Mouse (Mus musculus) stomach, postnatal 0 days (tissue): ENCODE measurements around the gene Thsd7a. TPM values are rescaled to one million over a fixed set of nuclear protein-coding genes. Genes with fewer than 3 reads are reported as not detected.

ENCODE experiments used
- ATAC-seq: fragments of 200-750 bp; cut with Nextera tagmentation; 2 replicates; pipeline ENCODE4 v1.8.0; 2017; ENCODE audit not compliant: low FRiP score, low TSS enrichment
- DNase-seq: peaks from one replicate; pipeline ENCODE4 v3.0.0-alpha.2; 2016; ENCODE audit warnings: low spot score
- H3K27ac ChIP-seq: fragments of 300-500 bp; sonication (generic); replicated peaks from 2 replicates; pipeline ENCODE4 v1.5.1; 2014; ENCODE audit warnings: mild to moderate bottlenecking, control low read depth
- H3K27me3 ChIP-seq: fragments of 300-500 bp; sonication (generic); 2 replicates; pipeline ENCODE4 v1.6.1; 2014; ENCODE audit warnings: low read length; ENCODE audit not compliant: control insufficient read depth, insufficient read depth
- H3K36me3 ChIP-seq: fragments of 300-500 bp; sonication (generic); 2 replicates; pipeline ENCODE4 v1.6.1; 2014; ENCODE audit warnings: low read length, mixed read lengths; ENCODE audit not compliant: control insufficient read depth, insufficient read depth
- H3K4me1 ChIP-seq: fragments of 300-500 bp; sonication (generic); replicated peaks from 2 replicates; pipeline ENCODE4 v1.6.1; 2014; ENCODE audit warnings: antibody characterized with exemption; ENCODE audit not compliant: control insufficient read depth, insufficient read depth
- H3K4me2 ChIP-seq: fragments of 300-500 bp; sonication (generic); replicated peaks from 2 replicates; pipeline ENCODE4 v1.6.1; 2014; ENCODE audit warnings: low read depth, mild to moderate bottlenecking, control low read depth, moderate library complexity
- H3K4me3 ChIP-seq: fragments of 300-500 bp; sonication (generic); 2 replicates; pipeline ENCODE4 v1.5.1; 2014; ENCODE audit warnings: low read depth, low read length, control low read depth
- H3K9ac ChIP-seq: fragments of 300-500 bp; sonication (generic); 2 replicates; pipeline ENCODE4 v1.6.1; 2014; ENCODE audit warnings: mild to moderate bottlenecking, low read length, control low read depth, mixed read lengths
- H3K9me3 ChIP-seq: fragments of 300-500 bp; sonication (generic); 2 replicates; pipeline ENCODE4 v1.6.1; 2016; ENCODE audit warnings: low read length; ENCODE audit not compliant: control insufficient read depth
- CTCF ChIP-seq: IDR thresholded peaks from 2 replicates; pipeline ENCODE4 v1.5.1; 2016; ENCODE audit warnings: antibody characterized with exemption, low read depth, mild to moderate bottlenecking, moderate library complexity
- EP300 ChIP-seq: optimal IDR thresholded peaks from 2 replicates; pipeline ENCODE3; 2016; ENCODE audit warnings: antibody characterized with exemption
- WGBS: fragments of 180-500 bp; shearing (Covaris S2); extraction: QIAGEN DNeasy Blood & Tissue Kit; methylation state at CpG from one replicate; pipeline ENCODE4 v1.1.7; 2014; 5-methylcytosine and 5-hydroxymethylcytosine counted together
- polyA plus RNA-seq: library from polyadenylated mRNA; unstranded; fragments of >200 nt; fragmentation: Nextera tagmentation; extraction: Ambion mirVana; gene quantifications from 2 replicates; pipeline ENCODE4 v1.2.1, GENCODE M21; 2015

Thsd7a gene
- polyA plus RNA-seq, 1 experiment from 2014 or later: 1.1 TPM

DNA sequence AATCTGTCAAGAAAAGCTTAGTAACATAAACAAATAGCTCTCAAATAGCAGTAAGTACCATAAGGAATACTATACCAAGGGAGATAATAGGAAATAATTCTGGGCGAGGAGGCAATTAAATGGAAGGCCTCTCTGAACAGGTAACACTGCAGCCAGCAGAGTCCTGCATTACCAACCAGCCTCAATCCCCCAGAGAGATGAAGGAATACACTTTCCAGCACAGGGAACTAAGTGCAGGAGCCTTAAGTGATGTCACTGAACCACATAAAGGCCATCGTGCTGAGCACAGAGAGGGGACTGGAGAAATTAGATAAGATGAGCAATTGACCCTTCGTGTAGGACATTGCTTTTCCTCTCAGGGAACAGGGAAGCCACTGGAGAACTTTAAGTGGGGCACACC lies 36.6 kb downstream of the Thsd7a start:
- Histone ChIP-seq H3K4me2 (no peak overlapping the region), H3K27ac (no peak overlapping the region), H3K4me3 (no peak overlapping the region), H3K36me3 (no peaks in the 10 kb centered on the region), H3K27me3 (no peaks in the 10 kb centered on the region), H3K4me1 (no peaks in the 10 kb centered on the region), H3K9ac (no peak overlapping the region), H3K9me3 (no peaks in the 10 kb centered on the region)
- DNase-seq: no peak
- WGBS: 62% methylated on average over 3 of the region's 3 CpGs
- ATAC-seq: no peak
- no peak for TF ChIP-seq CTCF
- no peak for TF ChIP-seq EP300

GRCm38 (mm10) chr6:12702925-12703324 lies 46.3 kb downstream of the Thsd7a start:
- no peak overlapping the region for H3K27ac ChIP-seq
- no peaks in the 10 kb centered on the region for H3K27me3 ChIP-seq
- H3K4me3 ChIP-seq: no peak overlapping the region
- WGBS: 58% methylated on average over 3 of the region's 3 CpGs
- no peak for ATAC-seq
- H3K9ac ChIP-seq: no peak overlapping the region
- DNase-seq: no peak
- no peaks in the 10 kb centered on the region for H3K36me3 ChIP-seq
- H3K9me3 ChIP-seq: no peaks in the 10 kb centered on the region
- H3K4me1 ChIP-seq: no peaks in the 10 kb centered on the region
- H3K4me2 ChIP-seq: no peak overlapping the region
- TF ChIP-seq CTCF: no peak
- TF ChIP-seq EP300: no peak

GRCm38 (mm10) chr6:12699089-12699488 lies 50.1 kb downstream of the Thsd7a start:
- WGBS: 83% methylated on average over 2 of the region's 2 CpGs
- H3K36me3 ChIP-seq: no peaks in the 10 kb centered on the region
- DNase-seq (no peak), ATAC-seq (no peak)
- TF ChIP-seq CTCF (no peak), EP300 (no peak)
- H3K4me1 ChIP-seq: no peaks in the 10 kb centered on the region
- no peaks in the 10 kb centered on the region for H3K27me3 ChIP-seq
- H3K27ac ChIP-seq: no peak overlapping the region
- no peak overlapping the region for H3K4me2 ChIP-seq
- H3K4me3 ChIP-seq: no peak overlapping the region
- H3K9ac ChIP-seq: no peak overlapping the region
- H3K9me3 ChIP-seq: no peaks in the 10 kb centered on the region

DNA sequence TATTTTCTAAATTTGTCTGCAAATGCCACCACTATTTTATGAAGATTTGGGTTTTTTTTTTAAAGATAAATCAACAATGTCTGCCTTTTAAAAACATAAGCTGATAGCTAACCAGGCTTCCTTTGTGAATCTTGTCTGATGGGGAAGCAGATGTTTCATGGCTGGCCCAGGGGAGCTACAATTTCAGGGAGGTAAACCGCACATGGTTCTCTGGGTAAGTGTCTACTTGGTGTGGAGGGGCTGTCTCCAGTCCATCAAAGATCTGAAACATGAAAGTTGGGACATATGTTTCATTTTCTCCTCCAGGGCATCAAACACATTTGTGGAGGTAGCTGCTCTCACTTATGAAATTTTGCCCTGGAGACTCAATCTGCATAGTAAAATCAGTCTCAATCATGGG lies 55.5 kb downstream of the Thsd7a start:
- ATAC-seq (no peak), DNase-seq (no peak)
- H3K27ac ChIP-seq: no peak overlapping the region
- H3K9me3 ChIP-seq: no peaks in the 10 kb centered on the region
- TF ChIP-seq CTCF (no peak), EP300 (no peak)
- H3K36me3 ChIP-seq: no peaks in the 10 kb centered on the region
- H3K4me3 ChIP-seq: no peak overlapping the region
- H3K27me3 ChIP-seq: no peaks in the 10 kb centered on the region
- H3K9ac ChIP-seq: no peak overlapping the region
- no peaks in the 10 kb centered on the region for H3K4me1 ChIP-seq
- no peak overlapping the region for H3K4me2 ChIP-seq
- whole genome bisulfite sequencing: 91% methylated on average over 1 of the region's 1 CpGs

DNA sequence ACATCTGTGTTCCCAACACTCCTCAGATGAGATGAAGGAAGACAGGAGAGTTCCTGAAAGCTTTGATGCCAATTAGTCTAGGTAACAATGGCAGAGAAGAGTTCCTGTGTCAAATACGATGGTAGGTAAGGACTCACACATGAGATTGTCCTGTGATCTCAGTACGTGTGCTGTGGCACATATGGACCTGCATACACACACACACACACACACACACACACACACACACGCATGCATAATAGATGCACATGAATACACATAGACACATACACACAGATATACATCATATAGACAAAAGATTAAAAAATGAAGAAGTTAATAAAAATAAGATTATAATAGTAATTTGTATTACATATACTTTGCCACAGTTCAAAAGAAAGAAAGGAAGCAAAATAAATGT lies 56.0 kb downstream of the Thsd7a start:
- H3K9me3 ChIP-seq: no peaks in the 10 kb centered on the region
- no peak overlapping the region for H3K9ac ChIP-seq
- H3K27ac ChIP-seq: no peak overlapping the region
- DNase-seq (no peak), ATAC-seq (no peak)
- TF ChIP-seq EP300: no peak
- 83% methylated on average over 3 of the region's 3 CpGs for WGBS
- H3K4me3 ChIP-seq: no peak overlapping the region
- no peaks in the 10 kb centered on the region for H3K27me3 ChIP-seq
- no peaks in the 10 kb centered on the region for H3K36me3 ChIP-seq
- H3K4me2 ChIP-seq: no peak overlapping the region
- H3K4me1 ChIP-seq: no peaks in the 10 kb centered on the region

GRCm38 (mm10) chr6:12649633-12650032 lies 99.6 kb downstream of the Thsd7a start:
- Histone ChIP-seq H3K36me3 (no peaks in the 10 kb centered on the region), H3K9me3 (no peaks in the 10 kb centered on the region), H3K4me2 (no peak overlapping the region), H3K9ac (no peak overlapping the region), H3K4me3 (no peak overlapping the region), H3K27ac (no peak overlapping the region), H3K27me3 (no peaks in the 10 kb centered on the region), H3K4me1 (no peaks in the 10 kb centered on the region)
- TF ChIP-seq EP300: no peak
- TF ChIP-seq CTCF: no peak
- no peak for DNase-seq
- WGBS: 15% methylated on average over 1 of the region's 1 CpGs
- no peak for ATAC-seq
